In genomic region chr9:107626844-107627277, GRCm38 (mm10) we compare ENCODE assay signal across 8 mouse cellular contexts. TPM values are rescaled to one million over a fixed set of nuclear protein-coding genes. Genes with fewer than 3 reads are reported as not detected.
DNase-seq lines count a peak whose midpoint lies in the region; ATAC-seq and TF ChIP-seq lines count a peak whose summit lies in the region.

No protein-coding gene starts in this region.

- peak overlapping the region; percentile 98 for H3K4me3 ChIP-seq in gastrocnemius, adult 2 months
- no peak overlapping the region for H3K4me3 ChIP-seq in hindbrain, postnatal 0 days (ENCODE audit: low read length)

- peak; percentile 61 for DNase-seq in ovary, adult 18-20 months (ENCODE audit: low spot score)
- DNase-seq in ovary, postnatal 10 days (ENCODE audit: low spot score), result no peak
- DNase-seq in cerebellum, postnatal 4 days (ENCODE audit: low spot score in 2 of 2), result peak; percentile 78 to 90
- peak; percentile 90 for DNase-seq in gastrocnemius, adult 2 months
- peak; percentile 94 for DNase-seq in hindbrain, postnatal 0 days (ENCODE audit: low spot score)
- peak; percentile 64 to 73 for DNase-seq in left cerebral cortex, postnatal 36 days (ENCODE audit: low spot score in 2 of 2)
- DNase-seq in right cerebral cortex, postnatal 4 days, result peak; percentile 92

- no peaks in the 10 kb centered on the region for H3K27me3 ChIP-seq in hindbrain, postnatal 0 days (ENCODE audit: insufficient read depth, low read length)

- peak; percentile 73 for ATAC-seq in hindbrain, postnatal 0 days
- peak; percentile 64 for ATAC-seq in megakaryocyte-erythroid progenitor cell, adult 5-6 weeks (replicated peaks; ENCODE audit: low FRiP score, low TSS enrichment, poor library complexity, severe bottlenecking)

- peaks cover 49% of the 10 kb centered on the region for H3K4me1 ChIP-seq in hindbrain, postnatal 0 days (ENCODE audit: insufficient read depth, low read length)

- H3K27ac ChIP-seq in gastrocnemius, adult 2 months, result peak overlapping the region; percentile 94
- peak overlapping the region; percentile 93 for H3K27ac ChIP-seq in hindbrain, postnatal 0 days

- H3K4me2 ChIP-seq in hindbrain, postnatal 0 days (ENCODE audit: low read depth, low read length), result peak overlapping the region; percentile 33

- H3K36me3 ChIP-seq in hindbrain, postnatal 0 days (ENCODE audit: insufficient read depth, low read length), result 0 out of 2 replicates have a peak, but pooled peaks cover 4% of the 10 kb centered on the region

- intact Hi-C loops in gastrocnemius, adult 2 months (cut with DNase I), result loop anchor here (1.0 kb wide), 1 partner anchor 17 kb away; no protein-coding TSS in a partner anchor
- intact Hi-C loops in left cerebral cortex, postnatal 36 days (cut with DNase I), result loop anchor here (1.0 kb wide), 1 partner anchor 17 kb away; no protein-coding TSS in a partner anchor

- WGBS in hindbrain, postnatal 0 days, result 0% methylated on average over 2 of the region's 2 CpGs

- H3K9me3 ChIP-seq in hindbrain, postnatal 0 days (ENCODE audit: low read length), result no peaks in the 10 kb centered on the region

- H3K9ac ChIP-seq in hindbrain, postnatal 0 days (replicated peaks; ENCODE audit: low read length), result peak overlapping the region; percentile 6

- peak; percentile 93 for TF ChIP-seq CTCF in gastrocnemius, adult 2 months (IDR thresholded peaks at IDR 0.05)
- peak; percentile 97 for TF ChIP-seq CTCF in hindbrain, postnatal 0 days (IDR thresholded peaks at IDR 0.05; ENCODE audit: low read depth)

RNA-seq across cellular contexts. Expression of gene Gnai2, which starts 8.3 kb away (rescaled TPM):
- total RNA-seq in gastrocnemius, adult 2 months (2021), result 10 to 100 TPM; 59.9 to 77.7 TPM
- total RNA-seq in hindbrain, postnatal 0 days (2014; rRNA removed), result 334 and 369 TPM in 2 replicates
- 275 and 287 TPM in 2 replicates for polyA plus RNA-seq in hindbrain, postnatal 0 days (2015; fragmentation: Nextera tagmentation; extraction: Ambion mirVana)
- total RNA-seq in left cerebral cortex, postnatal 36 days (2021), result 100 to 1,000 TPM; 215 to 221 TPM
- total RNA-seq in megakaryocyte-erythroid progenitor cell, adult 5-6 weeks (2014; fragmentation: Nextera tagmentation), result 204 and 225 TPM in 2 replicates
- 215 and 228 TPM in 2 replicates for total RNA-seq in megakaryocyte-erythroid progenitor cell, adult 5-6 weeks (2017)

RNA-seq across cellular contexts. Expression of gene Sema3b, which starts 17.8 kb away (rescaled TPM):
- 10 to 100 TPM; 11.2 to 17.9 TPM for total RNA-seq in gastrocnemius, adult 2 months (2021)
- total RNA-seq in hindbrain, postnatal 0 days (2014; rRNA removed), result 11.2 and 14.6 TPM in 2 replicates
- 8.3 and 9.0 TPM in 2 replicates for polyA plus RNA-seq in hindbrain, postnatal 0 days (2015; fragmentation: Nextera tagmentation; extraction: Ambion mirVana)
- 1 to 10 TPM; 2.6 to 3.1 TPM for total RNA-seq in left cerebral cortex, postnatal 36 days (2021)
- total RNA-seq in megakaryocyte-erythroid progenitor cell, adult 5-6 weeks (2014; fragmentation: Nextera tagmentation), result 0.50 TPM in 1 of 2 replicates, not detected in the other
- not detected in 2 replicates for total RNA-seq in megakaryocyte-erythroid progenitor cell, adult 5-6 weeks (2017)

RNA-seq across cellular contexts. Expression of gene Ifrd2, which starts 39.4 kb away (rescaled TPM):
- 10 to 100 TPM; 48.5 to 50.4 TPM for total RNA-seq in gastrocnemius, adult 2 months (2021)
- 7.6 and 10.9 TPM in 2 replicates for total RNA-seq in hindbrain, postnatal 0 days (2014; rRNA removed)
- 9.0 and 9.3 TPM in 2 replicates for polyA plus RNA-seq in hindbrain, postnatal 0 days (2015; fragmentation: Nextera tagmentation; extraction: Ambion mirVana)
- 10 to 100 TPM; 11.1 to 13.8 TPM for total RNA-seq in left cerebral cortex, postnatal 36 days (2021)
- 226 and 251 TPM in 2 replicates for total RNA-seq in megakaryocyte-erythroid progenitor cell, adult 5-6 weeks (2014; fragmentation: Nextera tagmentation)
- 103 and 192 TPM in 2 replicates for total RNA-seq in megakaryocyte-erythroid progenitor cell, adult 5-6 weeks (2017)

RNA-seq across cellular contexts. Expression of gene Slc38a3, which starts 42.5 kb away (rescaled TPM):
- total RNA-seq in gastrocnemius, adult 2 months (2021), result 10 to 100 TPM; 60.8 to 94.7 TPM
- total RNA-seq in hindbrain, postnatal 0 days (2014; rRNA removed), result 102 and 134 TPM in 2 replicates
- polyA plus RNA-seq in hindbrain, postnatal 0 days (2015; fragmentation: Nextera tagmentation; extraction: Ambion mirVana), result 52.1 and 54.5 TPM in 2 replicates
- 10 to 100 TPM; 66.3 to 66.8 TPM for total RNA-seq in left cerebral cortex, postnatal 36 days (2021)
- not detected in 2 replicates for total RNA-seq in megakaryocyte-erythroid progenitor cell, adult 5-6 weeks (2014; fragmentation: Nextera tagmentation)
- total RNA-seq in megakaryocyte-erythroid progenitor cell, adult 5-6 weeks (2017), result not detected in 2 replicates

RNA-seq across cellular contexts. Expression of gene Hyal3, which starts 46.2 kb away (rescaled TPM):
- total RNA-seq in gastrocnemius, adult 2 months (2021), result under 1 TPM; 0.22 to 0.33 TPM
- 3.3 and 4.9 TPM in 2 replicates for total RNA-seq in hindbrain, postnatal 0 days (2014; rRNA removed)
- polyA plus RNA-seq in hindbrain, postnatal 0 days (2015; fragmentation: Nextera tagmentation; extraction: Ambion mirVana), result 1.7 and 1.9 TPM in 2 replicates
- total RNA-seq in left cerebral cortex, postnatal 36 days (2021), result 1 to 10 TPM in 1 of 2 experiments, under 1 TPM in 1; 0.79 to 1.9 TPM
- total RNA-seq in megakaryocyte-erythroid progenitor cell, adult 5-6 weeks (2014; fragmentation: Nextera tagmentation), result 5.1 and 9.4 TPM in 2 replicates
- 0.61 and 3.3 TPM in 2 replicates for total RNA-seq in megakaryocyte-erythroid progenitor cell, adult 5-6 weeks (2017)
